Mouse (Mus musculus): ENCODE data around the gene Tcf20. TPM values are rescaled to one million over a fixed set of nuclear protein-coding genes. Genes with fewer than 3 reads are reported as not detected.

Gene Tcf20
- polyA plus RNA-seq, 1 experiment: 11.1 TPM

GRCm38 (mm10) chr15:82952292-82952705 is 35.4 kb downstream of the Tcf20 start:
- TF ChIP-seq USF1 (IDR thresholded peaks at IDR 0.05; ENCODE audit: low read depth) (no peak), CEBPB (IDR thresholded peaks at IDR 0.05; ENCODE audit: insufficient read depth, poor library complexity, severe bottlenecking) (no peak), TCF3 (IDR thresholded peaks at IDR 0.05; ENCODE audit: insufficient read length, low read depth) (no peak), POLR2AphosphoS2 (IDR thresholded peaks at IDR 0.05; ENCODE audit: insufficient read length, low read depth) (no peak), MAX (IDR thresholded peaks at IDR 0.05; ENCODE audit: low read depth) (no peak)
- Histone ChIP-seq H3K27me3 (ENCODE audit: control insufficient read depth, insufficient read depth, insufficient read length) (peaks cover 99% of the 10 kb centered on the region), H3K36me3 (ENCODE audit: control insufficient read depth, insufficient read depth) (no peaks in the 10 kb centered on the region), H3K4me3 (no peak overlapping the region), H3K79me2 (ENCODE audit: control insufficient read depth, insufficient read depth) (no peaks in the 10 kb centered on the region), H3ac (ENCODE audit: control insufficient read depth, insufficient read length) (no peak overlapping the region), H3K4me2 (ENCODE audit: low read depth) (no peak overlapping the region)

DNA sequence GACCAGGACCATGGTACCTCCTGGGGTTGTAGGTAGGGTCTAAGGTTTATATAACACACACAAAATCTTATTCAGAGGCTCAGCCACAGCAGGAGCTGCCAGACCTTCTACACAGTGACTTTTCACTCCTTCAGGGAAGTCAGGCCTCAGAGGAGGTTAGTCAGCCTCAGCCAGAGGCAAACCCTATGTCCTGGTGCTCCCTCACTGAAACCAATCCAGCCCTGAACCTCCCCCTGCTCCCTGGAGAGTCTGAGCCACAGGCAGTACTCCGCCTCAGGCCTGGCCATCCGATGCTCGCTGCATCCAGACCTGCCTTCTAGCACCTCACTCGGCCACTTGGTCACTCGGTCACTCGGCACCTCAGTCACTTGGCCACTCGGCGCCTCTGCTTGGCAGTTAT is 37.4 kb downstream of the Tcf20 start:
- H3K27me3 ChIP-seq (ENCODE audit: control insufficient read depth, insufficient read depth, insufficient read length): peaks cover 99% of the 10 kb centered on the region

DNA sequence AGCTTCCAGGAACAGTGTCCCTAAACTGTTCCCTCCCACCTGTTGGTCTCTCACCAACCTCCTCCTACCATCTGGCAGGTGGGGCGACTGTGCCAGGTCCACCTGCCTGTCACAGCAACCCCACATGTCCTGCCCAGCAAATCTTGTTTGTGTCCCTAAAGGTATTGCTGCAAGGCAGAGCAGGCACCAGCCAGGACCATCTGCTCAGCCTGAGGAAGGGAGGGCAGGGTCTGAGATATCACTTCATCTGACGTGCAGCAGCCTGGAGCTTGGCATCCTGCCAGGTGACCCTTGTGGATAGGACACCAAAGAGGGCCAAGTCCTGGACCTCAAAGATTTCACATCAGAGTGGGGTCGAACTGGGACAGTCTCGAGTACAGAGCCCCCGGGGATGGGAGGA is 40.2 kb downstream of the Tcf20 start:
- Histone ChIP-seq H3K79me2 (ENCODE audit: control insufficient read depth, insufficient read depth) (no peaks in the 10 kb centered on the region), H3K27me3 (ENCODE audit: control insufficient read depth, insufficient read depth, insufficient read length) (peaks cover 99% of the 10 kb centered on the region), H3K4me2 (ENCODE audit: low read depth) (no peak overlapping the region), H3K4me3 (no peak overlapping the region), H3ac (ENCODE audit: control insufficient read depth, insufficient read length) (no peak overlapping the region), H3K36me3 (ENCODE audit: control insufficient read depth, insufficient read depth) (no peaks in the 10 kb centered on the region)
- TF ChIP-seq MYOG (IDR thresholded peaks at IDR 0.05; ENCODE audit: control insufficient read depth in 1 of 3, insufficient read depth in 1 of 3, insufficient read length in 2 of 3, low read depth in 2 of 3) (no peak), POLR2A (IDR thresholded peaks at IDR 0.05; ENCODE audit: insufficient read length, low read depth) (no peak), MYOD1 (IDR thresholded peaks at IDR 0.05; ENCODE audit: control insufficient read depth in 1 of 3, insufficient read length in 2 of 3, low read depth in 2 of 3) (no peak), POLR2AphosphoS2 (IDR thresholded peaks at IDR 0.05; ENCODE audit: insufficient read length, low read depth) (no peak), REST (IDR thresholded peaks at IDR 0.05; ENCODE audit: insufficient read depth, insufficient read length) (no peak), MAX (IDR thresholded peaks at IDR 0.05; ENCODE audit: low read depth) (no peak), SRF (IDR thresholded peaks at IDR 0.05; ENCODE audit: control insufficient read depth, insufficient read length, low read depth) (no peak), E2F4 (IDR thresholded peaks at IDR 0.05; ENCODE audit: insufficient read depth) (no peak), TCF12 (IDR thresholded peaks at IDR 0.05; ENCODE audit: insufficient read depth, poor library complexity, severe bottlenecking) (no peak), TCF3 (IDR thresholded peaks at IDR 0.05; ENCODE audit: insufficient read length, low read depth) (no peak), USF1 (IDR thresholded peaks at IDR 0.05; ENCODE audit: low read depth) (no peak), CEBPB (IDR thresholded peaks at IDR 0.05; ENCODE audit: insufficient read depth, poor library complexity, severe bottlenecking) (no peak)

More for the DNA sequence above, 37.4 kb downstream of the Tcf20 start:
- TF ChIP-seq CEBPB (IDR thresholded peaks at IDR 0.05; ENCODE audit: insufficient read depth, poor library complexity, severe bottlenecking) (no peak), E2F4 (IDR thresholded peaks at IDR 0.05; ENCODE audit: insufficient read depth) (no peak), TCF3 (IDR thresholded peaks at IDR 0.05; ENCODE audit: insufficient read length, low read depth) (no peak), MYOG (IDR thresholded peaks at IDR 0.05; ENCODE audit: control insufficient read depth in 1 of 3, insufficient read depth in 1 of 3, insufficient read length in 2 of 3, low read depth in 2 of 3) (no peak), MAX (IDR thresholded peaks at IDR 0.05; ENCODE audit: low read depth) (no peak), TCF12 (IDR thresholded peaks at IDR 0.05; ENCODE audit: insufficient read depth, poor library complexity, severe bottlenecking) (no peak), SRF (IDR thresholded peaks at IDR 0.05; ENCODE audit: control insufficient read depth, insufficient read length, low read depth) (no peak), MYOD1 (IDR thresholded peaks at IDR 0.05; ENCODE audit: control insufficient read depth in 1 of 3, insufficient read length in 2 of 3, low read depth in 2 of 3) (no peak), REST (IDR thresholded peaks at IDR 0.05; ENCODE audit: insufficient read depth, insufficient read length) (no peak), POLR2A (IDR thresholded peaks at IDR 0.05; ENCODE audit: insufficient read length, low read depth) (no peak), USF1 (IDR thresholded peaks at IDR 0.05; ENCODE audit: low read depth) (no peak), POLR2AphosphoS2 (IDR thresholded peaks at IDR 0.05; ENCODE audit: insufficient read length, low read depth) (no peak)
- H3K4me2 ChIP-seq (ENCODE audit: low read depth): no peak overlapping the region
- no peak overlapping the region for H3ac ChIP-seq (ENCODE audit: control insufficient read depth, insufficient read length)
- H3K79me2 ChIP-seq (ENCODE audit: control insufficient read depth, insufficient read depth): no peaks in the 10 kb centered on the region
- no peaks in the 10 kb centered on the region for H3K36me3 ChIP-seq (ENCODE audit: control insufficient read depth, insufficient read depth)
- no peak overlapping the region for H3K4me3 ChIP-seq

DNA sequence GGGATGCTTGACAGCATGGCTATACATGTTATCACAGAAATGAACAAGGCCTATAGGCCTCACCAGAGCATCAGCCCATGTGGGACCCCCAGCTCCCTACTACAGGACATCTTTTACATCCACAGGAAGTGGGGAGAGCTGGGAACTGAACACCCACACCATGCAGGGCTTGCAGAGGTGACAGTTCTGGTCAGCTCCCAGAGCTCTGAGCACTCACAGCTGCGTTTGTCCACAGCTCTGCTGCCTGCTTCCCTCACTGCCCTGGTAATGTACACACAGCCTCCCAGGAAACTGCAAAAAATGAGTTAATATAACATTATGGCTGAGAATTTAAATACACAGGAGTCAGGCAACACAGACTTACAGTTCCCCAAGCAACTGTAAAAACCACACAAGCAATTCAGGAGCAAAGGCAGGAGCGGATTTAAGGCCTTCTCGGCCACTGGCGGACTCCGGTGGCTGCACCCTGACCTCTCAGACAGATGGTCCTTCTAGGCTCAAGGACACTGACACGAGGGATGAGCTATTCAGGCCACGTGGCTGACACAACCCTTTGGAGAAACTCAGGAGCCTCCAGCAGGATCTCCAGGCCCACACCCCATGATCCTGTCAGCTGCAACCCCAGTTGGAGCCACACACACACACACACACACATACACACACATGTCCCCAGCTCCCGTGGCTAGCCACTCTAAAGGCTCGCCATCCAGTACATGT is 43.0 kb downstream of the Tcf20 start:
- H3K27me3 ChIP-seq (ENCODE audit: control insufficient read depth, insufficient read depth, insufficient read length): peaks cover 99% of the 10 kb centered on the region
- no peak overlapping the region for H3K4me3 ChIP-seq
- no peak overlapping the region for H3K4me2 ChIP-seq (ENCODE audit: low read depth)
- no peaks in the 10 kb centered on the region for H3K79me2 ChIP-seq (ENCODE audit: control insufficient read depth, insufficient read depth)
- TF ChIP-seq POLR2A (IDR thresholded peaks at IDR 0.05; ENCODE audit: insufficient read length, low read depth) (no peak), MYOG (IDR thresholded peaks at IDR 0.05; ENCODE audit: control insufficient read depth in 1 of 3, insufficient read depth in 1 of 3, insufficient read length in 2 of 3, low read depth in 2 of 3) (no peak), SRF (IDR thresholded peaks at IDR 0.05; ENCODE audit: control insufficient read depth, insufficient read length, low read depth) (no peak), MAX (IDR thresholded peaks at IDR 0.05; ENCODE audit: low read depth) (no peak), POLR2AphosphoS2 (IDR thresholded peaks at IDR 0.05; ENCODE audit: insufficient read length, low read depth) (no peak), TCF3 (IDR thresholded peaks at IDR 0.05; ENCODE audit: insufficient read length, low read depth) (no peak), USF1 (IDR thresholded peaks at IDR 0.05; ENCODE audit: low read depth) (no peak), MYOD1 (IDR thresholded peaks at IDR 0.05; ENCODE audit: control insufficient read depth in 1 of 3, insufficient read length in 2 of 3, low read depth in 2 of 3) (no peak), CEBPB (IDR thresholded peaks at IDR 0.05; ENCODE audit: insufficient read depth, poor library complexity, severe bottlenecking) (no peak), TCF12 (IDR thresholded peaks at IDR 0.05; ENCODE audit: insufficient read depth, poor library complexity, severe bottlenecking) (no peak), E2F4 (IDR thresholded peaks at IDR 0.05; ENCODE audit: insufficient read depth) (no peak), REST (IDR thresholded peaks at IDR 0.05; ENCODE audit: insufficient read depth, insufficient read length) (no peak)
- H3ac ChIP-seq (ENCODE audit: control insufficient read depth, insufficient read length): no peak overlapping the region
- no peaks in the 10 kb centered on the region for H3K36me3 ChIP-seq (ENCODE audit: control insufficient read depth, insufficient read depth)

All from myocyte (in vitro differentiated cells).